Mouse (Mus musculus) liver, embryonic 14.5 days (tissue): ENCODE results near the gene Rab11b. TPM values are rescaled to one million over a fixed set of nuclear protein-coding genes. Genes with fewer than 3 reads are reported as not detected.

Experiments used
- ATAC-seq: fragments of 200-750 bp; cut with Nextera tagmentation; 2 replicates; pipeline ENCODE4 v1.8.0; 2017; ENCODE audit warnings: moderate number of reproducible peaks, mild to moderate bottlenecking, moderate library complexity; ENCODE audit not compliant: insufficient read depth
- DNase-seq, 3 experiments: peaks; one replicate each; pipeline ENCODE4 v3.0.0-alpha.2; 2012 to 2013; ENCODE audit warnings: low read depth in 3 of 3, low spot score in 3 of 3
- H3K27ac ChIP-seq: fragments of 300-500 bp; sonication (generic); 2 replicates; pipeline ENCODE4 v1.5.1; 2014; ENCODE audit warnings: moderate library complexity, mild to moderate bottlenecking, control low read depth, inconsistent platforms
- H3K27me3 ChIP-seq: fragments of 300-500 bp; sonication (generic); 2 replicates; pipeline ENCODE4 v1.6.1; 2014; ENCODE audit warnings: mild to moderate bottlenecking, low read length, moderate library complexity; ENCODE audit not compliant: control insufficient read depth, insufficient read depth
- H3K36me3 ChIP-seq: fragments of 300-500 bp; sonication (generic); replicated peaks from 2 replicates; pipeline ENCODE4 v1.6.1; 2014; ENCODE audit warnings: low read depth; ENCODE audit not compliant: control insufficient read depth, insufficient read depth
- H3K4me1 ChIP-seq, 2 experiments: fragments of 200-500 bp in 1 of 2; fragments of 300-500 bp in 1 of 2; sonication (generic) in 1 of 2; replicated peaks; 2 replicates each; pipeline ENCODE4 v1.6.1; 2012 to 2014; ENCODE audit warnings: antibody characterized with exemption in 1 of 2, inconsistent platforms in 1 of 2, low read length in 1 of 2; ENCODE audit not compliant: control insufficient read depth in 2 of 2, insufficient read depth in 2 of 2
- H3K4me2 ChIP-seq: fragments of 300-500 bp; sonication (generic); 2 replicates; pipeline ENCODE4 v1.6.1; 2014; ENCODE audit warnings: low read depth, mild to moderate bottlenecking, control low read depth, moderate library complexity
- H3K4me3 ChIP-seq, 2 experiments: fragments of 200-500 bp in 1 of 2; fragments of 300-500 bp in 1 of 2; sonication (generic) in 1 of 2; 2 replicates each; pipeline ENCODE4 v1.5.1; 2012 to 2014; ENCODE audit warnings: low read depth in 2 of 2, low read length in 2 of 2, mild to moderate bottlenecking in 2 of 2, control low read depth in 1 of 2, inconsistent platforms in 1 of 2, moderate library complexity in 1 of 2; ENCODE audit not compliant: insufficient read depth in 1 of 2
- H3K9ac ChIP-seq: fragments of 300-500 bp; sonication (generic); replicated peaks from 2 replicates; pipeline ENCODE4 v1.6.1; 2014; ENCODE audit warnings: mild to moderate bottlenecking, control low read depth, moderate library complexity
- H3K9me3 ChIP-seq: fragments of 300-500 bp; sonication (generic); 2 replicates; pipeline ENCODE4 v1.6.1; 2016; ENCODE audit warnings: low read length, mixed read lengths; ENCODE audit not compliant: control insufficient read depth
- CTCF ChIP-seq: IDR thresholded peaks from 2 replicates; pipeline ENCODE4 v1.5.1; 2016; ENCODE audit warnings: antibody characterized with exemption, low read depth, control low read depth
- EP300 ChIP-seq: IDR thresholded peaks from 2 replicates; pipeline ENCODE4 v1.6.1; 2016; ENCODE audit warnings: antibody characterized with exemption, low read depth
- WGBS: fragments of 180-500 bp; shearing (Covaris S2); extraction: QIAGEN DNeasy Blood & Tissue Kit; methylation state at CpG from one replicate; pipeline ENCODE4 v1.1.7; 2014; ENCODE audit not compliant: insufficient replicate concordance; 5-methylcytosine and 5-hydroxymethylcytosine counted together
- polyA plus RNA-seq, 2 experiments: library from polyadenylated mRNA; depleted of rRNA in 1 of 2; stranded (reverse) in 1 of 2; unstranded in 1 of 2; fragments of >200 nt; fragmentation: Nextera tagmentation in 1 of 2; extraction: Ambion mirVana in 1 of 2; gene quantifications; 2 replicates each; pipeline versions ENCODE4 v1.2.1 to v1.2.3; 2012 to 2014

Rab11b gene
- polyA plus RNA-seq, 2 experiments = 62.6 to 91.1 TPM

DNA sequence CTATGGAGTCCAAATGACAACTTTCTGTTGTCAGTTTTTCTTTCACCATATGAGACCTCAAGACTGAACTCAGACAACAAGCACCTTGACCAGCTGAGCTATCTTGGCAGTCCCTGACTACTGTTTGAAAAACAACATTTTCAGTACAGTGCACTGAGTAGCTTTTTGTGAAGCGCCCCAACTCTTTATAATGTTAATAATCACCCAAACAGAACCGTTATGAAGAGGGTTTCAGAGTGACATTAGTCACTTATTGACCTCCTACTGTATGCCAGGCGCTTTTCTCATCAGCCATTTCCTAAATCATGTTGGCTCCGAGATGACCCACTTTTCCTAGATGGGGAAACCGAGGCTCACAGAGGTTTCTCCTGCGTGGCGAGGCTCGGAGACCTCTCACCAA, 42.3 kb downstream of the Rab11b start:
- no peak for TF ChIP-seq EP300
- TF ChIP-seq CTCF = no peak
- H3K36me3 ChIP-seq = peaks cover 21% of the 10 kb centered on the region
- peak overlapping the region; percentile 96 for H3K9ac ChIP-seq
- WGBS = 3% methylated on average over 8 of the region's 8 CpGs
- no peaks in the 10 kb centered on the region for H3K9me3 ChIP-seq
- ATAC-seq (no peak), DNase-seq (no peak)
- peak overlapping the region; percentile 85 for H3K4me2 ChIP-seq
- H3K27ac ChIP-seq = peak overlapping the region; percentile 94
- H3K27me3 ChIP-seq = no peaks in the 10 kb centered on the region
- peaks cover 41 to 44% of the 10 kb centered on the region in 2 experiments for H3K4me1 ChIP-seq
- peak overlapping the region; percentile 88 to 90 for H3K4me3 ChIP-seq

DNA sequence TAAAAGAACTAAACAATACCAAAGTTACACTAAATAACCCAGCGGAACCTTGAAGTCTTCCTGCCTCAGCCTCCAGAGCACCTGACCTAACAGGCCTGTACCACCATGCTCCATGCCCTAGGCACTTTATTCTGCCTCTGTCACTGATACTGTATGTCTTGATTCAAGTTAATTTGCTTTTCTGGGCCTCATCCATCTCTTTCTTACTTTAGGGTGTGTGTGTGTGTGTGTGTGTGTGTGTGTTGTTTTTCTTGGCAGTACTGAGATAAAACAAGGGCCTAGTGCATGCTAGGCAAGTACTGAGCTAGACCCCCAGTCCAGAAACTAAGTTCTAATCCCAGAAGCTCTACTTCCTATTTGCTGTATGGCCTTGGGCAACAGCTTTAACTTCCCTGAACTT, 43.1 kb downstream of the Rab11b start:
- Histone ChIP-seq H3K9ac (peak overlapping the region; percentile 96), H3K9me3 (no peaks in the 10 kb centered on the region), H3K27me3 (no peaks in the 10 kb centered on the region), H3K4me3 (peak overlapping the region; percentile 88 to 90), H3K36me3 (peaks cover 23% of the 10 kb centered on the region), H3K4me1 (peaks cover 47 to 50% of the 10 kb centered on the region in 2 experiments), H3K4me2 (peak overlapping the region; percentile 85), H3K27ac (peak overlapping the region; percentile 94)
- no peak for TF ChIP-seq CTCF
- no peak for TF ChIP-seq EP300
- no peak for ATAC-seq
- 81% methylated on average over 1 of the region's 1 CpGs for WGBS
- DNase-seq = no peak

DNA sequence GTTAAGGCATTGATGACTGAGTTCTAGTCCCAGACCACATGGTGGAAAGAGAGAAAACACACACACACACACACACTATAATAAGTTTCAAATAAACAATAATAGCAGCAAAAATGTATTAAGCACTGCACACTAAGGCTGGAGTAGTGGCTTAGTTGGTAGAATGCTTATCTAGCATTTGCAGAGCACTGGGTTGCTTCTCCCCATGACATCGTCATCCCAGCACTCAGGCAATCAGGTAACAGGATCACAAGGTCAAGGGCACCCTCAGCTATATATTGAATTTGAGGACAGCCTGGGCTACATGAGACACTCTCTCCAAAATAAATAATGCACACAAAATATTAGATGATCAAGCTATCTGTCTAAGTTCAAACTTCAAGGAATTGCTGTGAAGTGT, 45.6 kb downstream of the Rab11b start:
- Histone ChIP-seq H3K4me2 (peak overlapping the region; percentile 85), H3K4me1 (peaks cover 64 to 75% of the 10 kb centered on the region in 2 experiments), H3K27ac (peak overlapping the region; percentile 94), H3K36me3 (peaks cover 47% of the 10 kb centered on the region), H3K4me3 (peak overlapping the region; percentile 43 to 74), H3K27me3 (no peaks in the 10 kb centered on the region), H3K9ac (peak overlapping the region; percentile 91), H3K9me3 (peaks cover 6% of the 10 kb centered on the region)
- 4% methylated on average over 1 of the region's 1 CpGs for WGBS
- TF ChIP-seq CTCF (no peak), EP300 (peak; percentile 83)
- ATAC-seq (peak; percentile 57), DNase-seq (peak; percentile 68 to 75 (median 72))

DNA sequence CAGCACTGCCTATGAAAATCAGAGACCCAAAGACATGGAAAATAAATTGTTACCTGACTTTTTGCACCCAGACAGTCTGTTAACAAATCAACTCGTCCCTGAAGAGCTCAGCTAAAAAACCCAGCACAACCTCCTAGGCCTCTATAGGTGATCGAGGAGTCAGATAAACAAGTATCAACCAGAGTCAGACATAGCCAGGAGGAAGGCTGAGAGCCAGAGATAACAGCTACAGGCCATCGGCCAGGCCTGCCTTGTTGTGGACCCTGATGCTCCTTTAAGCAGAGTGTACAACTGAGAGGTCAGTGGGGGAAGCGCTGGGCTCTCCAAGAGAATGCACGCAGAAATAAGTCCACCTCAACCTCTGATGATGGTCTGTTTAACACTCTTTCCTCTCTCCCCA, 47.1 kb downstream of the Rab11b start:
- H3K4me2 ChIP-seq = peak overlapping the region; percentile 85
- peaks cover 55 to 68% of the 10 kb centered on the region in 2 experiments for H3K4me1 ChIP-seq
- peak overlapping the region; percentile 74 to 75 for H3K4me3 ChIP-seq
- H3K27ac ChIP-seq = peak overlapping the region; percentile 94
- WGBS = 9% methylated on average over 5 of the region's 5 CpGs
- peak overlapping the region; percentile 91 for H3K9ac ChIP-seq
- peak; percentile 98 for TF ChIP-seq EP300
- TF ChIP-seq CTCF = no peak
- peak; percentile 88 to 91 (median 89) for DNase-seq
- H3K36me3 ChIP-seq = peaks cover 62% of the 10 kb centered on the region
- H3K27me3 ChIP-seq = no peaks in the 10 kb centered on the region
- peak; percentile 87 for ATAC-seq
- peaks cover 6% of the 10 kb centered on the region for H3K9me3 ChIP-seq

DNA sequence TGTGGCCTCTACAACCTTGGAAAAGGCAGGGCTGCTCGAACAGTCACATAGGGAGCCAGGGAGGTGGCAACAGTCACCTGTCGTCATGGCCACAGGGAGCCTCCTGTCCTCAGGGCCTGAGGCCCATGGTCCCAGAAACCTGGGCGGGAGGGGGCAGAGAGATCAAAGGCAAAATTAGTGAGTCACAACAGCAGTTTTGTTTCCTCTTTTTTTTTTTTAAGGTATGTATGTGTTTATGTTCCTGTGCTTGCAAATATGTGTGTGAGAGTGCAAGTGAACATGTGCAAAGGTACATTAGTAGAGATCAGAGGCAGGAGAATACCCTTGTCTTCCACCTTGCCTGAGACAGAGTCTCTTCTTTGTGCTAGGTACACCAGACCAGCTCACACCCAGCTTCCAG, 50.5 kb downstream of the Rab11b start:
- Histone ChIP-seq H3K9ac (no peak overlapping the region), H3K4me1 (peaks cover 34 to 43% of the 10 kb centered on the region in 2 experiments), H3K36me3 (peaks cover 78% of the 10 kb centered on the region), H3K9me3 (peaks cover 6% of the 10 kb centered on the region), H3K4me3 (no peak overlapping the region), H3K27me3 (no peaks in the 10 kb centered on the region), H3K4me2 (no peak overlapping the region), H3K27ac (peak overlapping the region; percentile 21; the same call in 1 of the 2 replicates)
- 75% methylated on average over 3 of the region's 3 CpGs for WGBS
- no peak for ATAC-seq
- TF ChIP-seq EP300 (no peak), CTCF (no peak)
- DNase-seq = no peak
